Mouse (Mus musculus): ENCODE results near the gene Zfp788. TPM values are rescaled to one million over a fixed set of nuclear protein-coding genes. Genes with fewer than 3 reads are reported as not detected.

The Zfp788 gene
- polyA plus RNA-seq (2014; fragmentation: Illumina TruSeq; extraction: RNeasy Lipid Tissue Mini Kit (QIAGEN cat#74804); ENCODE audit: low read depth, low replicate concordance), result 16.7 TPM

DNA sequence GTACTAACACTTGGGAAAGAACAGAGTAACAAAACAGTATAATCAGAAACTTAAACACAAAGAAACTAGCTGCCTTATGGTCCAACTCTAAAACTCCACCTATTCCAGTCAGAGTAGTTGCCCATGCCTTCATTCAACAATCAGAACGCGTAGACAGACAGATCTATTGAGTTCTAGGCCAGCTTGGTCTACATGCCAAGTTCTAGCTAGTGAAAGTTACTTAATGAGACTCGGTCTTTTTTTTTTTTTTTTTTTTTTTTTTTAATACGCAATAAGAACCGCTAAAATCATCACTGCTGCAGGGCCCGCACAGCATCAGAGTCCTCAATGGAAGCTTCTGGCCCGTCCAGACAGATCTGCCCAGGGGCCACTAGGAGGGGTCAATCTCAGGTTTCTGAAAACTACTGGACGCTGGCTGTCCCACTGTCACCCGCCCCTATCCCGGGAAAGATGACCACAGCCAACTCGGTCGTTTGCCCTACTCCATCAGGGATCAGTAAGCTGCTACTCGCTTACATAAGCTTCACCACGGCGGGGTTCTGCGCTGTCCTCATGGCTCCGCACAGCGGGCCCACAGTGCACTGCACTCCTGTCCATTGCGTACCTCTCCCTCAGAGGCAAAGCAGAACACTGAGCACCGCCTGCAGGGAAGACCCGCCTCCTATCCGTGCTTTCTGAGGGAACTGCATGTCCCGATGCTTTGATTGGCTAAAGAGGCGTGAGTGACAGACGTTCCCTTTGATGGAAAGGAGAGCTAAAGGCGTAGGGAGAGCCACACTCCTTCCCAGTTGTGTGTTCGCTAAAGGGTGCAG lies at the start of gene Zfp788:
TSS of gene Zfp788 (plus strand) at position 795 of the 812 bp plus-strand sequence.

DNA sequence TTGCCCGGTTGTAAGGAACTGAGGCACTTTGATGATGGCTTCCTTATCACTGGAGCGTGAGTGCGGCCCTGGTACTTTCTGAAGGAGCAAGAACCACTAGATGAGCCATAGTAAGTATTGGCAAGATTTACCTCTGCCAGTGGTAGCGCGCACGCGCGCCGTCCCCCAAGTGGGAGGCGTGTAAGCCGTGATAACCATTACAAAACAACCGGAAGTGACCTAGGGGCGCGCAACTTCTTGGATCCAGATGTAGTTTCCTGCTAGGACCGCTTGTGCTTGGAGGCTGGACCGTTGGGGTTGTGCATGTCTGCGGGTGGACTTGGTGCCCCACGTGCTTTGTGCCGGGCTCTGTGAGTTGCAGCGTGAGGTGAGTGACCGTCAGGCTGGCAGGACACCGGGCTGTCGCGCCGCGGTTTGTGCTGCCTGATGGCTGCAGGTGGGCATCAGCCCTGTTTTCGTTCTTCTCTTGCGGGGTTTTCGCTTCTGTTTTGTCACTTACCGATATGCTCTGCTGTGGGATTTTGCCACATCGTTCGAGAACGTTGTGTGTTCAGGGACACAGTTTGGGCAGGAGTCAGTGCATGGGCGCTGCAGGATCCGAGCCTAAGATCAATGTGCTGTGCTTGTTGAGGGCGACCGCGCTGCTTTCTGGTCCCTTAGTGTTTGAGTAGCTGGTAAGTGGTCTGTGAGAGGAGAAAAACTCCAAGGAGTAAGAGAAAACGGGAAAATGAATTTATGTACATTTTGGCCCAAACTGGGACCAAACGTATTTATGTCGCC lies 33.8 kb upstream of the Zfp788 start, which contains the start of gene 2610021A01Rik:
TSS of gene 2610021A01Rik (plus strand) at position 197 of the 780 bp plus-strand sequence.

Other genes with a start within 250 kb of the Zfp788 start
- gene AI987944, start 239.8 kb upstream of the Zfp788 start, polyA plus RNA-seq (2014; fragmentation: Illumina TruSeq; extraction: RNeasy Lipid Tissue Mini Kit (QIAGEN cat#74804); ENCODE audit: low read depth, low replicate concordance), result 12.8 TPM
- 0.63 TPM for gene Vmn2r57, start 184.5 kb upstream of the Zfp788 start, polyA plus RNA-seq (2014; fragmentation: Illumina TruSeq; extraction: RNeasy Lipid Tissue Mini Kit (QIAGEN cat#74804); ENCODE audit: low read depth, low replicate concordance)
- 0.20 TPM for gene Gm20449, start 133.8 kb upstream of the Zfp788 start, polyA plus RNA-seq (2014; fragmentation: Illumina TruSeq; extraction: RNeasy Lipid Tissue Mini Kit (QIAGEN cat#74804); ENCODE audit: low read depth, low replicate concordance)
- 11.0 TPM for gene AW146154, start 133.3 kb upstream of the Zfp788 start, polyA plus RNA-seq (2014; fragmentation: Illumina TruSeq; extraction: RNeasy Lipid Tissue Mini Kit (QIAGEN cat#74804); ENCODE audit: low read depth, low replicate concordance)
- 12.5 TPM for gene Gm6871, start 59.5 kb upstream of the Zfp788 start, polyA plus RNA-seq (2014; fragmentation: Illumina TruSeq; extraction: RNeasy Lipid Tissue Mini Kit (QIAGEN cat#74804); ENCODE audit: low read depth, low replicate concordance)
- gene 2610021A01Rik, start 34.0 kb upstream of the Zfp788 start, polyA plus RNA-seq (2014; fragmentation: Illumina TruSeq; extraction: RNeasy Lipid Tissue Mini Kit (QIAGEN cat#74804); ENCODE audit: low read depth, low replicate concordance), result 13.2 TPM
- gene Vmn2r58, start 239.5 kb downstream of the Zfp788 start, polyA plus RNA-seq (2014; fragmentation: Illumina TruSeq; extraction: RNeasy Lipid Tissue Mini Kit (QIAGEN cat#74804); ENCODE audit: low read depth, low replicate concordance), result not detected

All from adipose tissue, adult 10 weeks (tissue).